Mouse (Mus musculus) forelimb bud, embryonic 11.5 days (tissue): ENCODE measurements around the gene Bmp8a.
"Not testable (repeated sequence)": the region's sequence is repeated elsewhere in the genome, so short reads cannot be mapped to it uniquely, and the experiment has no call there.

ENCODE experiments used
- DNase-seq: peaks from one replicate; pipeline ENCODE4 v3.0.0-alpha.2; 2012; ENCODE audit warnings: low read depth, low spot score

Gene Bmp8a

DNA sequence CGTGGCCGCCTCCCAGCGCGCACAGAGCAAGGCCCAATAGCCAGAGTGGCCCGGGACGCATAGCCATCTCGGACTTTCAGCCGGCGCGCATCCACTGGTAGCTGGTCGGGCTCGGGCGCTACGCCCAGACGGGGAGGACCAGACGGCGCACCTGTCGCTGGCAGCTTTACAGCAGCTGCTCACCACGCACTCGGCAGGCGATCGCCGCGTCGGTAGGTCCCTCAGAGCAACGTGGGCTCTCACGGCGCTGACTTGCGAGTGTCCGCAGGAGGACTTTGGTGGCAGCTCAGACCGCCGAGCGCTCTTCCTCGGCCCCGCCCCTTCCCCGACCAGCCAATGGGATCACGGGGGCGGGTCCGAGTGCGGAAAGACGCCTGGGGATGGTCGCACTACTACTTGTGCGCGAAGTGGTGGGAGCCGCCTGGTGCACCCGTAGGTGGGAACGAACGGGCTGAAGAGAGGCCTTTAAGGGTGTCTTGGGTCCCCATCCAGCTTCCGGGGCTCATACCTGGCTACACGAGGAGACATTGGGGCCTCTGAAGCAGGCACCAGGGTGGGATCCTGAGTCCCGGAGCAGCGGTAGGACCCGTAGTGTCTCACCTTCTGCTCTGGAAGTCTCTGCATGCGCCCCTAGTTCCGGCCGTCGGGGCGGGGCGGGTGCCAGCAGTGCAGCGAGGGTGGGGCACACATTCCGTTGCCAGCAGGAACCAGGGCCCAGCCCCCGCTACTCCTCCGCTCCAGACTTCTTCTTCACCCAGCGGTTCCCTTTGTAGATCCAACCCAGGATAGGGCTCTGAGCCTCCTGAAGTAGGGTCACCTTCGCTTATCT is at the start of gene Bmp8a:
Bmp8a (minus strand) TSS at position 611 of the 829 bp plus-strand sequence.
- peak; percentile 73 for DNase-seq

DNA sequence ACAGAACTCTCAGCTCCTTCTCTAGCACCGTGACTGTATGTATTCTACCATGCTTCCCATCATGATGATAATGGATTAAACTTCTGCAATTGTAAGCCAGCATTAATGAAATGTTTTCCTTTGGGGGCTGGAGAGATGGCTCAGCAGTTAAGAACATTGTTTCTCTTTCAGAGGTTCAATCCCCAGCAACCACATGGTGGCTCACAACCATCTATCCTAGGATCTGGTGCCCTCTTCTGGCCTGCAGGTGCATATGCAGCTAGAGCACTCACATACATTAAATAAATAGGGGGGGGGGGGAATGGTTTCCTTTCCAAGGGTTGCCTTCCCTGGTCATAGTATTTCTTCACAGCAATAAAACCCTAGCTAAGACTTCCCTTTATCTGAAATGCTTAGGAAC is 49.1 kb upstream of the Bmp8a start:
- peak; percentile 40 for DNase-seq

DNA sequence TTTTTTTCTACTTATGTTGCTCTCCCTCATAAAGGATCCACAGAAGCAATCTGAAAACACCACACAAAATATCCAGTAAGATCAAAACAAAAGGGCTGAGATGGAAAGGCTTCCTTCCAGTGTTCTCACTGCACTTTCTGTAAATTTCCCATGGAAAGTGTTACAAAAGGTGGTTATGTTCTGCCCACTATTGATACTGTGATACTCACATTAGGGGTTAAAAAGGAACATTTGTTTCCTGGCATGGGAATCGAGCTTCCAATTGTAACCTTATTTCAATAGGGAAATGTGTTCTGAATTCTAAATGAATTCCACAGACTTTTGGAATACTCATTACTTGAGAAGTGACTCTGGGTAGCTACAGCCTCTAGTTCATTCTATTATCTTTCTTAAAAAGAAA is 42.0 kb upstream of the Bmp8a start:
- DNase-seq: no peak

DNA sequence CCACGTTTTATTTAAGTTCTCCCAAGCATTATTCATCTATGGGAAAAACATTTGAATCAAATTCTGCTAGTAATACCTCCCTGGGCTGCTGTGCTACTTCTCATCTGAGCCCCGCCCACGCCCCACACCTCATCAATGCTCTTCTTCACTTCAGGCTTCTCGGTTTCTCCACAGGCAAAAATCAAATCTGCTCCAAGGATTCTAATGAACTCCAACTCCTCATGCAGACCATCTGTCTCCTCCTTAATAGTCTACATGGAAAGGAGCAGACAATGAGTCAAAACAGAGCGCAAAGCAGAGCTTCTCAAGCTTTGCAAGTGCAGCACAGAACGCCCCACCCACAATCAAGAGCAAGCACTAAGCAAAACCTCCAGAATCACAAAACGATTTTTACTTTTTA is 40.1 kb upstream of the Bmp8a start:
- DNase-seq: no peak

DNA sequence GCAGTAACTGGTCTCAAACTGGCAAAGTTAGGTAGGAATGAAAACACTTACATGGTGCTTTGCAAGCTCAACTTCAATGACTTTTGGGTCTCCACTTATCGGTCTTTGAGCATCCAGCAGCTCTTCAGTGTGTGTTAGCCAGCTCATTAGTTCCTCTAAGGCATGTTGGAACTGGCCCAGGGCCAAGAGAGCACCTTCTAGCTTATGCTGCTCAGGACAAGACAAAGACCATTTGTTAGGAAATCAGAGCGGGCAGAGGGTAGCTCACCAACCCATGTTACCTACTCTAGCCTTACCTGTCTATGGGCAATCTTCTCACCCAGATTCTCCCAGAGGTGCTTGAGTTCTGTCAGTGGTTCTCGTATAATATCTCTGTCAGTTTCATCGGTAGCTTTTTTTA is 39.0 kb upstream of the Bmp8a start:
- no peak for DNase-seq

DNA sequence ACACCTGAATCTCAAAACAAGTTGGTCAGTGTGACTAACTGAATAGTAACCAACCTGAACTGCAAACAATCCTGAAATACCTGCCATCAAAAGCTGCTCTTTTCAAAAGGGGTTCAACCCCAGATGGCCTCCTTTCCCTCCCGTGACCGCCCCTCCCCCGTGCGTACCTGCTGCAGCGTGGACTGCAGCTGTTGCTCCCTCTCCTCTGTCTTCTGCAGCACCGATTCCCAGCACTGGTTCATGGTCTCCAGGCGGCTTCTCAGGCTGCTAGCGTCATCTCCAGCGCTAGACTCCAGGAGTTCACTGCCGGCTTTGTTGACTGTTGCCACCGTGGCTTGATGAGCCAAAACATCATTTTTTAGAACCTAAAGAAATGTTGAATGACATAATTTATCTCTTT is 38.5 kb upstream of the Bmp8a start:
- DNase-seq: no peak

DNA sequence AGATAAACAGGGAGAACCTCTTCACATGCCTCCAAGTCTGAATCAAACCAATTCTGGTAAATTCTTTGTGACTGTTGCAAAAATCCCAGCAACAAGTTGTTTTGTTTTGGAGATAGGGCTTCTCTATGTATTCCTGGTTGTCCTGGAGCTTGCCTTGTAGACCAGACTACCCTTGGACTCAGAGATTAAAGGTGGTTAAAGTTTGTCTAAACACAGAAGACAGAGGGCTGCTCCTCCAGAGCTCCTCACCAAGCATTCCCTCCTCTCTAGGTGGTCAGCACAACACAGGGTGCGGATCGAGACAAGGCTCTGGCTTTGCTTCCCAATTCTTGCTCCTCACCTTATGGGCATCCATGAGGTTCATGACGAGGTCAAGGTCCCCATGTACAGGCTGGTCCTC is 33.0 kb upstream of the Bmp8a start:
- DNase-seq: no peak

DNA sequence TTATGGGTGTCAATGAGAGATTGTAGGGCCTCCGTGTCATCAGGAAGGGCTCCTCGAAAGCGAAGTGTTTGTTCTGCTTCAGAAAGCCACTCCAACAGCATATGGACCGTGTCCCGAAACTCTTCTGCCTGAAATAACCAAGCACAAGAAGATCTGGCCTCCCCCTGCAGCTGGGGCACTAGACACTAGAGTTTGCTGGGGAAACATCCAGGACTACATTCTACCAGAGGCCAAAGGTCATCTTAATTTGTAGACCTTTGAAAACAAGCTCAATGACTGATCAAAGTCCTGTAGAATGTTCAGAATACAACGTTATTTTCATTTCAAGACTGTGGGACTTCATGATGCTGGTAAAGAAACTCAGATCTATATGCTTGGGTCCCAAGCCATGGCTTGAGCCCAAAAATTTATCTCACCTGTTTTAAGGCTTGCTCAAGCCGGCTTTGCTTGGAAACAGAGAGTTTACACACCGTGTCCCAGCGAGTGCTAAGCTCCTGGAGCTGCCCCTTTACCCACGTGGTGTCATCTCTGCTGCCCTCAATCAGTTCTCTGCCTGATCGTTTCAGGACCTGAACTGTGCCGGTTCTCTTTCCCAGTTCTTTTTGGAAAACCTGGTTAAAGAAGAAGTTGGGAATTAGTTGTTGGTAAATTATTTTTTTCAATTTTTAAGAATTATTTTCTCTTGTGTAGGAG is 31.4 kb upstream of the Bmp8a start:
- DNase-seq: no peak

DNA sequence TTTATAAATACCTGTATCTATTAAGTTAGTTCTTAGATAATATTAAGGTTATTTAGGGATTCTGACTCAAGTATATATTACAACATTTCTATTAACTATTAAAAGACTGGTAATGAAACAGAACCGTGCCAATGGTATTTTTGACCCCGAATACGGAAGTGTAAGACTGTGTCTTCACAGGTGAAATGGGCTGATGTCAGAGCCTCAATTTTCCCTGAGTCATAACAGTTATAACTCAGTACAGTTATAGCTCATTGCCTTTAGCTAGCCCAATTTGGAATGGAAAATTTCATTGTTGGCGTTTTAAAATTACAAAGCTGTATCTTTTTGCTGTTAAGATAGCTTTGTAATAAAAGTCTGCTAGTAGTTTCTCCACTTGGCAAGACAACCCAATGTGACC is 20.5 kb upstream of the Bmp8a start:
- DNase-seq: no peak

DNA sequence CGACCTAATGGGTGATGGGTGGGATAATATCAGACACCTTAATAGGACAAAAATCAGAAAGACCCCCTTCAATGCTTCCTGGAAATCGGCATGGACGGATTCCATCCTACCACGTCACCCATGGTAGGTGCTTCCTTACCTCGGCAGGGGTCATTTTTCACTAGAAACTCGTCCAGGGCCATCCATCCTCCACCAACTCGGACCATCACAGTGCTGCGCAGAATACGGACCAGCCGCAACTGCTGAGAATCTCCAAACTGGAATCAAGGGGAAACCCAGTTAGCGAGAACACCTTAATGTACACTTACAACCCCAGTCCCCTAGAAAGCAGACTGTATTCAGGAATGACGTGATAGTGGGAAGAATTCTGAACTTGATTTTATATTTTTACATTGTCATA is 17.7 kb upstream of the Bmp8a start:
- no peak for DNase-seq

DNA sequence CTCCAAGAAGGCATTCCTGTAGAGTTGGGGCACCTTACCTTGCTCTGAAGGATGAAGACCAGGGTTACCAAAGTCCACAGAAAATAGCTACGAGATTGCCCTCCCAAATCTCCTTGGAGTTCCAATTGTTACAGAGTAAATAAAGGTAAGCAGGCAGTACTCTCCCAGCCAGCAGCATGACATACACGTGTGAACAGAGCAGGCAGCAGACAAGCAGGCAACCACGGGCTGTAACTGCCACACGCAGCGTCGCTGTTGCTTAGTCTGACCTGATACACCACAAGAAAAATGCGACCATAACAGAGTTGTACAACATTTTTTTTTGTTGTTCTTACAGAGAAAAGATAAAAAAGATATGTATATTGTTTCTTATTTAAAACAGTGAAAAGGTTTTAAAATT is 15.6 kb upstream of the Bmp8a start:
- no peak for DNase-seq

DNA sequence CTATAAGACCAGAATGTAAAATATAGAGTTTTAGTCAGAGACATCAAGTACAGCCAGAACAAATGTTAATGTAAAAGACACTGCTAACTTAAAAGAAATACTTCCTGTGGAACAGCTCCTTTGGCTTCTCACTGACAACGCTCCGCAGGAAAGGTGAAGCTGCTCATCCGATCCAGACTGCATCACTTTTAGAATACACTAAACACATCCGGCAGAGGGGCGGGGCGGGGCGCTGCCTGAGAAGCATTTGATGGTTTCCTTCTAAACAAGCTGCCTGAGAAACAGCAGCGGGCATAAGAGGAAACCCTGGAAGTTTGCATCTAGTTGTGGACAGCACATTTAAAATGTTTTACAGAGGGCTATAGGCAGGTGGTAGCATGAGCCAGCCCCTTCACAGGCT is 12.9 kb upstream of the Bmp8a start:
- DNase-seq: no peak

DNA sequence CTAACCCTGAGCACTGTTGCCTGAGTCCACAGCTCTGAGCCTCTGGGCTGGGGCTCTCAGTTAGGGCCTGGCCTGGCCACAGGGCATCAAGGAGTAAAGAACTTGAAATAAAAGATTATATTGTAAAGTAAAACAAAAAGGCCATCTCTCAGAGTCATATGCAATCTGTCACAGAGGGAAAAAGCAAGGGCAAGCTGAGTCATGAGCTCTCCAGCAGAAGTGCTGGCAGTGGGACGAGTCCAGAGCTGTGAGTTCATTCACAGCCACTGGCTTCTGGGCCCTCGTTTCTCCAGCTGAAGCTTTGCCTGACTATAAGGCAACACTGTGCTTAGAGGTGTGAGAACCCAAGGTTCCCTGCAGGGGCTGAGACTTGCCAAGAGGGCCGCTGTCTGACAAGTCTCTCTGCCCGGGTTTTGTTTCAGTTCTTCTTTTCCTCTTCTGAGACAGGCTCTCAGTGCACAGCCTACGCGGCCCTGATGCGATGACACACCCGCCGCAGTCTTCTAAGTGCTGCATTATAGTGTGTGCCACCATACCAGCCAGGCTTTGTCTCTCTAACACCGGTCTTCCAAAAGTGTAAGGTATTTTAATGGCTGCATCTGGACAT is 10.3 kb upstream of the Bmp8a start:
- DNase-seq: no peak

DNA sequence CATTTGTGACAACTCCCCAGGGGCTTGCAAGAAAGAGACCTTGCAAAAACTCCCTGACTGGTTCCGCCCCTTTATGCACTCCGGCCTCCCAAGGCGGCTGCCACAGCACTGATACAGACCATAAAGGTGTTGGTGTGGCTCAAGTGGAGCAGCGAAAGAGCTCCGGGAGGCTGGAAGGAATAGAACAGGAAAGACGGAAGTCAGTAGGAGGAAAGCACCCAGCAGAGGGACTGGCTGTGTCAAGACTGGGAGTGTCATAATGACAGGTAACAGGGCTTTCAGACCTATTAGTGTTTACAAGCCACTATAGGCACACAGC is 378 bp upstream of the Bmp8a start:
- no peak for DNase-seq

DNA sequence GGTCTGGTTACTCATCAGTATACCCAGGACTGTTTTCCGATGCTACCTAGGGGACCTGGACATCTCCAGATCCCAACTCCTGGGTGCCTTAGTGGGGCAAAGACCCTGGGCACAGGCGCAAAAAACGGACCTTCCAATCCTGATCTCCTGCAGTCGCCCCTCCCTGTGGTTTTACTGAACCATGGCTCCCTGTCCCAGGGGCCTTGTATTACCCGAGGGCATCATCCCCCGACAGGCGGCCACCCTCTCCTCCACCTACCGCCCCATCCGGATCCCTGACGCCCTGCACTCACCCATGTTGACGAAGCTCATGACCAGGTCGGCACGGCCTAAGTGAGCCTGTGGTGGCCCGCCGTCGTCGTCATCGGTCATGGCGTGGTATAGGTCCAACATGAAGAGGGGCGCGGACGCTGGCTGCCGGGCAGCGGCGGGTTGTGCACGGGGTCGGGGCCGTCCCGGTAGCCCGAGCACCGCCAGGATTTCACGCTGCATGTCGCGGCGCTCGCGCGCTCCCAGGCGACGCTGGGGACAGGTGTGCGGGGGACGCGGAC is 886 bp downstream of the Bmp8a start:
- no peak for DNase-seq

DNA sequence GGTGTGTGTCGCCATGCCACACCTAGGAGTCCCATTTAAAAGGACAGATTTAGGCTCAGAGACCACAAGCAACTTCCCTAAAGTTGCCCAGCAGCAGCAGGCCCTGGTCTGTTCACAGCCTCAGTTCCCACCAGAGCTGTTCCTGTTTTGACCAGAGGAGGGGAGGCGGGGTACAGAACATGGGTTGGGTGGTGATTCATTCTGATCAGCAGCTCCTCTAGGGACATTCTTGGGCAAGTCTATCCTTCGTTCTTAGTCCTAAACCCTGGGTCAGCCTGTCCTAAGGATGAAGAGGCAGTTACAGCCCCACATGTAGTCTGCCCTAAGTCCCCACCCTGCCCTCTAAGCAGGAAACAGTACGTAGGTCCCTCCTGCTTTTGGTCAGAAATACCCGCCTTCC is 2.8 kb downstream of the Bmp8a start:
- DNase-seq: no peak

DNA sequence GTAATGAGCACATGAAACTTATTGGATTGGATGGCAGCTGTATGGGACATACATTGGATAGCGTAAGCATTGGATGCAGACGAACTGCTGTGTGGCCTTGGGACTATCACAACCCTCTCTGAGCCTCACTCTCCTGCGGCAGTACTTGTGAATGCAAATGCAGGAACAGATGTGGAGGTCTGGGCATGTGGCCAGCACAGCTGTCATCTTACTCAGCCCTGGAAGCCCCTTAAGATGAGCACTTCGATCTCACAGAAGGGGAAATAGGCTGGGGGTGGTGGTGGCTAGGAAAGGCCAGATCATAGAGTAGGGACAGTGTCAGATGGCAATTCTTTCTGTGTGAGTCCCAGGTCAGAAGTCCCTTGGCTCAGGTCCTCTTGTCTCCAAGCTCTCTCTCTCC is 5.4 kb downstream of the Bmp8a start:
- no peak for DNase-seq

DNA sequence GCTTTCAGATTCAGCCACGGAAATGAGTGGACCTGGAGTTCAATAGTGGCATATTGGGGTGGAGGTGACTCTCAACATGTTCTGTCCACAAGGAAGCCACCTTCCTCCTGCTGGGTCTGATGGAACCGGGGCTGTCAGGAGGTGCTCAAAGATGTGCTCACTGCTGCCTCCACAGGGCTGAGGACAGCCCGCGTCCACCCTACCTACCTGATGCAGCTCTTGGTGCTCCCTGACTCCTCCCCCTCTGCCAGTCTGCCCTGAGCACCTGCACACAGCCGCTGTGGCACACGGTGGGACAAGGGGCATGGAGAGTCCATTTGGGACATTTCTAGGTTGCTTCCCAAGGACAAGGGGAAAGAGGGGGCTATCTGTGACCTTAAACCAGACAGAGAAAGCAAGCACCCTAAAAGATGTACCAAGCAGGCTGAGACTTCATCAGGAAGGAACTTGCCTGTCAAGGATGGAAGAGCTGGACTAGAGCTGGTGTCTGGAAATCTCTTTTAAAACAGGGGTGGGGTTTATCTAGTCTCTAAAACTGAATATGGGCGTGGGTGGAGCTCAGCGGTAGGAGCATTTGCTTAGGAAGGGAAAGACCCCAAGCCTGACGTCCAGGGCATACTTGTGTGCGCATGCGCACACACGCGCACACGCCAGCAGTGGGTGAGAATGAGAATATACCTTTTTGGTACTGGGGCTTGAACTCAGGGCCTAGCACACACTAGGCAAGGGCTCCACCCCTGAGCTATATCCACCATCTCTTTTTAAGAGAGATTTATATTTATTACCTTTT is 7.1 kb downstream of the Bmp8a start:
- no peak for DNase-seq

DNA sequence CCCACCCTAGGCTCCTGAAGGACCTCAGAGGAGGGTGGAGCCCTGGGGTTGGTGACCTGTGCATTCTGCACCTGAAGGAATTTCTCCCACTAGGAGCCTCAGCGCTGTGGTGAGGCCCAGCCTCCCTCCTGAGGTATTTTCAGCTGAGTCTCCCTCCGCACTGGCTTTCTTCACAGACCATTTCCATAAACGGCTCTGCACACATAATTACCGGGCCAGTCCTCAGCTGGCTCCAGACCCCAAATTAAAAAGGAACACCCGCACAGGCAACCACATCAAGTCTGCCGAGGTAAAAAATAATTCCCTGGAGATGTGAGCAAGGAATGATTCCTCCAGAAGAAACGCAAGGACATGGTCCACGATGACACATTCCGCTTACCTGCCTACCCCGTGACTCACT is 7.8 kb downstream of the Bmp8a start:
- not testable (repeated sequence) for DNase-seq

DNA sequence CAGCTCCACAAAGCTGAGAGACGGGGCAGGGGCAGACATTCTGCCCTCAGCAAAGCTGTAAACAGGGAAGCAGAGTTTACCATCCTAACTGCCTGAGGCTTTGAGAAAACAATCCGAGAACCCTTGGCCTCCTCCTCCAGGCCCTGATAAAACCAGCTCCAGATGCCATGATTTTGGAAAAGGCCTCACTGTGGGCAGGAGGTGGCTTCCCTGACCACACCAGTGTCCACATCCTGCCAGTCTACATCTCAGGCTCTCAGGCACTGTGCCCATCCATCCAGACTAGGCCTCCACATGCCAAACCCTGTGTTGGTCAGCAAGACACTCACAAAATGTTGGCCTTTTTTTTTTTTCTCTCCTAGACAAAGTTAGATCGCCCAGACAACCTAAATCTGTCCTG is 8.9 kb downstream of the Bmp8a start:
- no peak for DNase-seq

DNA sequence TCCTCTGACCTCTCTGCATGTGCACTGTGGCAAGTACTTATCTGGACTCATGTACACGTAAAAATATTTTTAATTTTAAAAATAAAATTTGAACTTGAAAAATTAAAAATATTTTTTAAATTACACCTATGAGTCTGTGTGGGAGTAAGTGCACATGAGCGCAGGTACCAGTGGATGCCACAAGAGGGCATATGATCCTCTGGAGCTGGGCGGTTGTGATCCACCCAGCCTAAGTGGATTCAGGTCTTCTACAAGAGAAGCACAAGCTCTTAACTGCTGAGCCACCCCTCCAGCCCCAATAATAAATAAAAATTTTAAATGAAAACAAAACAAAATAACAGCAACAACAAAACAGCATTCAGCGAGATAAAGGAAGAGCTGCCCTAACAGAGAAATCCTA is 9.9 kb downstream of the Bmp8a start:
- DNase-seq: no peak

DNA sequence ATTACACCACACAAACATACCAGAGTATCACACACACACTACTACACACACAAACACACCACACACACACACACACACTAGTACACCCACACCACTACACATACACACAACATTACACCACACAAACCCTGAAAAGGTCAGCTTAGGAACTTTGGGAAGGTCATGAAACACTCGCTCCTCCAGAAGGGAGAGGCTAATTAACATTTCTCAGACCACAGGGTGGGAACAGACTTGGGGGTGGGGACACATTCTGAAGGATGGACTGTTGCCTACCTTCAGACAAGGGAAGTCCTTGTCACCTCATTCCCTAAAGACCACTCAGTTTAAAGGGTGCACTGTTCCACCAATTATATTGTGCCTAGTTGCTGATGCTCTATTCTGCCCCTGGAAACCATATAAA is 11.1 kb downstream of the Bmp8a start:
- DNase-seq: not testable (repeated sequence)
